In the genomic region with DNA sequence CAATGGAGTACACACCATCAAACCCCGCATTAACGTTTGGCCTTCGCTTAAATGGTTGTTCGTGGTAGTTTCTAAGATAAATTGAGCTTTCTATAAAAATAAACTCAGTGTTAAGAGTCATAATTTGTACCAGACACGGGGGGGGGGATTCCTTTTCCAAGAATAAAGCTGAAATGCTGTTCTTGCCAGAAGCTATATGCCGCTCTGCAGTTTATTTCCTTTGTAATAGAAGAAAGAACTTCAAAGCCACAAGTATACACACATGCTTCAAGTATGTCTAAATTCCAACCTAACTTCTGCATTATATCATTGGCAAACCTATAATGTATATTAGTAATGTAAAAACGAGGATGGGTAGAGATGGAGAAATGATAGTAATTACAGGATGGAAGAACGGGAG, we compare ENCODE assay signal across 17 mouse cellular contexts. TPM values are rescaled to one million over a fixed set of nuclear protein-coding genes. Genes with fewer than 3 reads are reported as not detected.
"Had no signal": no experiment of that assay in that cellular context is flagged by ENCODE, and none has a peak within 500 bp of the region (broad histone marks: within the 10 kb centered on the region; RNA-seq: fewer than 3 reads in every experiment).

No protein-coding gene starts in this region.

- H3K9me3 ChIP-seq: midbrain, embryonic 10.5 days; midbrain, embryonic 13.5 days; midbrain, embryonic 15.5 days; neural tube, embryonic 12.5 days; stomach, embryonic 15.5 days had no signal

- H3K4me1 ChIP-seq: midbrain, embryonic 10.5 days; midbrain, embryonic 13.5 days; midbrain, embryonic 15.5 days; neural tube, embryonic 12.5 days; stomach, embryonic 15.5 days had no signal

- H3K36me3 ChIP-seq: midbrain, embryonic 10.5 days; midbrain, embryonic 13.5 days; midbrain, embryonic 15.5 days; neural tube, embryonic 12.5 days; stomach, embryonic 15.5 days had no signal

- ATAC-seq: midbrain, embryonic 13.5 days; midbrain, embryonic 15.5 days had no signal

- DNase-seq: lung, adult 18-20 months; lung, embryonic 14.5 days; lung, postnatal 14 days; lung, postnatal 36 days; right cerebral cortex, postnatal 14 days; thymus, adult 2 months; thymus, postnatal 25 days; thymus, postnatal 4 days had no signal

- H3K4me3 ChIP-seq: midbrain, embryonic 10.5 days; midbrain, embryonic 13.5 days; midbrain, embryonic 15.5 days; neural tube, embryonic 12.5 days; stomach, embryonic 15.5 days had no signal

- H3K9ac ChIP-seq: liver, embryonic 14.5 days; lung, embryonic 14.5 days; midbrain, embryonic 13.5 days; midbrain, embryonic 15.5 days; neural tube, embryonic 12.5 days; stomach, embryonic 15.5 days had no signal

- H3K27ac ChIP-seq: liver, embryonic 14.5 days; midbrain, embryonic 10.5 days; midbrain, embryonic 13.5 days; midbrain, embryonic 15.5 days; neural tube, embryonic 12.5 days; stomach, embryonic 15.5 days; stomach, postnatal 0 days had no signal

- H3K27me3 ChIP-seq: midbrain, embryonic 13.5 days; midbrain, embryonic 15.5 days; neural tube, embryonic 12.5 days; stomach, embryonic 15.5 days had no signal

- H3K4me2 ChIP-seq: lung, embryonic 14.5 days; midbrain, embryonic 13.5 days; midbrain, embryonic 15.5 days; neural tube, embryonic 12.5 days; stomach, embryonic 15.5 days had no signal

RNA-seq across cellular contexts. Expression of a gene that starts 37.9 kb away (rescaled TPM):
- total RNA-seq: megakaryocyte, adult 5-6 weeks; neutrophil, adult 5-6 weeks had no signal
